Mouse (Mus musculus) thymus, postnatal 25 days (tissue): ENCODE measurements around the gene Tnni2.

Experiments used
- DNase-seq: peaks from one replicate; pipeline ENCODE4 v3.0.0; 2022

Gene Tnni2

DNA sequence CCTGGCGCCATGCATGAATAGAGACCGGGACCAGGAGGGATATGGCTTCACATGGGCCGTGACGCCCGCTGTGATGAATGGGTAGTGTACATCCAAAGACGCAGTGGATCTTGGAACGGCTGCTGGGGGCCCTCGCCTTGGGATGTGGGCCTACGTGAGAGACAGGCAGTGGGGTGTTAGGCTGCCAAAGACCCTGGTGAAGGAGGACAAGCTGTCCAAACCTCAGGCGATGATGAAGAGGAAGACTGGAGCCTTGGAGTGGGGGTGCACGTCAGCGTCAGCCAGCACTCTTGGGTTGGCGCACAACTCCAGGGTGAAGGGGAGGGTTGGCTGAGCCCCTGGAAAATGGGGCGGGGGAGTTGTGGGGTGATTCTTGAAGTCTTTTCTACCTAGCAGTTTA lies 10.5 kb upstream of the Tnni2 start:
- DNase-seq: no peak

DNA sequence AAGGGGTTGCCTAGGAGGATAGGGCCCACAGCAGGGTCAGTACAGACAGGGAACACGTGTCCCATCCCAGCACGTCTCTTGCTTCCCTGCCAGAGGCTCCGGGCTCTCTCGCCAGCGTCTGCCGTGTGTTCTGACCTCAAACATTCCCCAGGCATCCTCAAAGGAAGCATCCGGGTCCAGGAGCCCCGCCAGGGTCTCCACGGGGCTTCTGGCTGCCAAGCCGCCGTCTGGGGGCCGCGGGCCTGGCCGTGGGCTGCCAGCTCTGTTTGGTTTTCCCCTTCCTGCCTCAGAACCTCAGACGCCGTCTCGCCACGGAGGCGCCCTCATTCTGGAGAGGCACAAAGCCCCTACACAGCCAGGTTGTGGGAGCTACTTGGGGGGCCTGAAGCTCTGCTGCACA lies 8.0 kb upstream of the Tnni2 start:
- no peak for DNase-seq

DNA sequence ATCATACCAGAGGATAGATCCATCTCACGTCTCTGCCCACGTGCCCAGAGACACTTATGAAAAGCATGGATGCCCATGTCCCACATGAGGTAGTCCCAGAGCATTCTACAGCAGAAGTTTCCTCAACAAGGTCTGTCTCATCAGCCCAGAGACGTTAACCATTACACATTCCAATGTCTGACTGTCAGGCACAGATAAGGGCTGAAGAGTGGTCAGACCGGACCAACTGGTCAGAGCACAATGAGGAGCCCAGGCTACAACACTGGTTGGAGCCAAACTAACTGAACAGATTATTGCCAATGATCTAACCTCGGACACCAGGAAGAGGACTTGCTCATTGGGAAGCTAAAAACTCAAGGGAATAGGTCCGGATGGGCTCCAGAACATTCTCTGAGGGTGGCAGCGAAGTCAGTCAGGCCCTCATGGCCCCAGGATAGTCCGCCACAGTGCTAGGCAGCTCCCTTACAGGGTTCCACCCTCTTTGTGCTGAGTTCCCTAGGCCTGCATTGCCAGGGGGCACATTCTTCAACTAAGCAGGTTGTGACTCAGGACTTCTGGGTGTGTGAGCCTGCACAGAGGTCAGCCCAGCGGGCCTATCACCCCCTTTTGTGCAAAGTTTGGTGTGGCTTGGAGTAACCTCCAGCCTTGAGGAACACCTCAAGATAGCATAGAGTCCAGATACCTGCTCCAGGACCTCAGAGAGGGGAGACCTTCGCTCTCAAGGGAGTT lies 7.3 kb upstream of the Tnni2 start, which contains the start of gene Syt8:
Gene Syt8 (plus strand): TSS at position 714 of the 729 bp plus-strand sequence.
- no peak for DNase-seq

DNA sequence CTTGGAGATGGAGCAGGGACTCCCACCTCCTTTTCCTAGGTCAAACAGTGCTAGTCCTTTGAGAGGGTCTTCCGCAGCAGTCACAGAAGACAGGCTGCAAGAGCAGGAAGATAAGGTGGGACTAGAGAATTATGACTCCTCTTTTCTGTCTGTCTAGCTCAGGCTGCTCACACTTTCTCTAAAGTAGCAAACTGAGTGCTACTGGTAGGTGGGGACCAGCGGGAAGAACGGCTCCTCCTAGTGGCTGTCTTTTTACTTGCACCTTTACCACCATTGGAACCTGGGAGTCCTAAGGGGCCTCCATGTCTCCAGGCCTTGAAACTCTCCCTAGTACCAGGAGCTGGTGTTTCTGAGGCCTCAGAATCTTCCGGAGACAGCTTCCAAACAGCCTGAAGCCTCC lies 6.1 kb upstream of the Tnni2 start:
- peak; percentile 75 for DNase-seq

DNA sequence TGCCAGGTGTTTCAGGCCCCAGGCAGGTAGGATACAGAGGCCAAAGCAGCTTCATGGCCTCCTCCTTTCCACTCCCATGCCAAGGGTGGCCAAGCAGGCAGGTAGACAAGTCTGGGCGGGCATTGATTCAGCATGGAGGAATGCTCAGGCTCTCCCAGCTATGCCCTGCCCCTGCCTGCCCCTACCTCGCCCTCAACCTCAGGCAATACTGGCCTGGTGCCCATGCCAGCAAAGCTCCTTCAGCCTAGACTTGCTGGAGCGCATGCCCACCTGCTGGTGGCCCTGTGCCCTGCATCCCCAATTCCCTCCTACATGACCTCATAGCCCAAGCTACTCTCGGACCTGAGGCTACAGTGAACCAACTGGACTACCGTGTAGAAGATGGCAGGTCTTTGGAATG lies 4.3 kb upstream of the Tnni2 start:
- DNase-seq: no peak

DNA sequence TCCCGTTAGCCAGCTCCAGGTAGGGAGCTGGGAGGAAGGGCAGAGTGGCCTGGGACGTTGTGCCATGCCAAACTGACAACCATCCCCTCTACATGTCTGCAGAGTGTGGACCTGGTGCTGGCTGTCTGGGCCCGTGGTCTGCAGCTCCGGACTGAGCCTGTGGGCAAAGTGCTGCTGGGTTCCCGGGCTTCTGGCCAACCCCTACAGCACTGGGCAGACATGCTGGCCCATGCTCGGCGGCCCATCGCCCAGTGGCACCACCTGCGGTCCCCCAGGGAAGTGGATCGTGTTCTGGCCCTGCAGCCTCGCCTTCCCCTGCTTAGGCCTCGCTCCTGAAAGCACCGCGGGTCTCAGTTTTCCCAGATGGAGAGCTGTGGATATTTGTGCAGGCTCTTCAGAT lies 1.6 kb upstream of the Tnni2 start:
- no peak for DNase-seq

DNA sequence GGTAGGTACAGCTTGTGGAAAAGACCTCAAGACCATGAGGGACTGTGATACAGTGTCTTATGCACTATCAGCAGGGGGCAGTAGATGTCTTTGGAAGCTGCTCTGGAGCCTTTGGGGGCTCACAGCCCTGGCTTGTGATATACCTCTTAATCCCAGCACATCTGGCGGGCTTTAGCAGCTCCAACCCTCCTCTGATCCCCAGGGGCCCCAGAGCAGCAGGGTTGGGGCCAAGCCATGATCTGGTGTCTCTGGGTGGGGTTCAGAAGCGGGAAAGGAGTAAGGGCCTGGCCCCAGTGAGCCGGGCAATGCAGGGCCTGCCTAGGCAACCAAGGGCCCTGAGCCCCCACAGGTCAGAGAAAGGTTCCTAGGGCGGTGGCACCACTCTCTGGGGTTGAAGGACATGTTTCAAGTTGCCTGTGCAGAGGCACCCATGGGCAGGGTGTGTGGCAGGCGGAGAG lies 922 bp upstream of the Tnni2 start:
- DNase-seq: peak; percentile 78

DNA sequence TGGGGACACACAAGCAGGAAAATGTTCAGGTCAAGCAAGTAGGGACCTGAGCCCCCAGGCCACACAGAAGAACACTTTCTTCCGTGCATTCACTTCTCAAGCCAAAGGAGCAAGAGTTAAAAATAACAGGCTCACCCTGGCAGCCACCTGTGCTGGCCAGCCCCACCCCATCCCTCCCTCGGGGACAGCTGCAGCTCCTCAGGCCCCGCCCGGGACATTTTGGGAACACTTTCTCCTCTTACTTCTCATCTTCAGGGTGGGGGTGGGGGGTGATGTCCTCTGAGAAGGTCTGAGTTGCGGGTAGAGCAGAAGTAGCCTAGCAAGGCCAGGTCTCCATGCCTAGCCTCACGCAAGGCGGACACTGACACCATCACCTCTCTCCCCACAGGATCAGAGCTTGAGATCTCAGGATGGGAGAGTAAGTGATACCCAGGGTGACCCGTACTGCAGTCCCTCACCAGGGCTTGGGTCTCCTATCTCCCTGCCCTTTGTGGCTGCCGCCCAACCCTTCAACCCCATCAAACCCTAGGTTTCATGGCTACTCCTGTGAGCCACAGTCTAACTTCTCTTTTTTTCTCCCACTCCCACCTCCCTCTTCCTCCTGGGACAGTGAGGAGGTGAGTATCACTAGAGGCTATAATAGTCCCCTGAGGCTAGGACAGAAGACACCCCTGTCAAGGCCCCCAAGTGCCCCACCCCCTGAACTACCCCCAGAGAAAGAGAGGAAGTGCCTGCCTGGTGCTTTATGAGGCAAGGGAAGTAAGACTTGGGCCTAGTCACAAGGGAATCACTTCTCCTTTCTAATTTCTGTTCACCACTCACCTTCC lies 686 bp downstream of the Tnni2 start:
- no peak for DNase-seq

DNA sequence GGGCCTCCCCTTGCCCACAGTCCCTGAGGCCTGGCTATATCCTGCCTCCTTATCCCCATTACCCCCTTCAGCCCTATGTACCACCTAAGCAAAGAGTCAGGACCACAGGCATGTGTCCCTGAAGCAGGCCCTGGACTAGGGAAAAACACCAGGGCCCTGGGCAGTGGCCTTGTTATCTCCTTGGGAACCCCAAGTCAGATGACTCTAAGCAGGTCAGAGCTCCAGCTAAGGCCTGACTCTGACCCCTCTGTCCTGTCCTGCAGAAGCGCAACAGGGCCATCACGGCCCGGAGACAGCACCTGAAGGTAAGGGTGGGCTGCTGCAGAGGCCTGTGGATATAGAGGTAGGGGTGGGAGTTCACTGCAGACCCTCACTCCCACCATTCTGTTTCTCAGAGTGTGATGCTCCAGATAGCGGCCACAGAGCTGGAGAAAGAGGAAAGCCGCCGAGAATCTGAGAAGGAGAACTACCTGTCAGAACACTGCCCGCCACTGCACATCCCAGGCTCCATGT lies 1.4 kb downstream of the Tnni2 start:
- DNase-seq: no peak

DNA sequence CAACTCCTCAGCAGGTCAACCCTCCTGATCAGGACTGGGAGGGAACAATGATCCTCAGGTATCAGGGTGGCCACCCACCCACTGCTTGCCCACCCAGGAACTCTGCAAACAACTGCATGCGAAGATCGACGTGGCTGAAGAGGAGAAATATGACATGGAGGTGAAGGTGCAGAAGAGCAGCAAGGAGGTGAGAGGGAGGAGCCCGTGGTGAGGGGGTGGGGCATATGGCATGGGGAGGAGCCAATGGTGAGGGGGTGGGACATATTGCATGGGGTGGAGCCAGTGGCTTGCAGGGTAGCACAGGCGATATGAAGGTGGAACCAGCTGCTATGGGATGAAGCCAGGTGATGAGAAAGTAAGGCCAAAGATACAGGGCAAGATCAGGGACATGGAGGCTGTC lies 1.9 kb downstream of the Tnni2 start:
- DNase-seq: no peak

DNA sequence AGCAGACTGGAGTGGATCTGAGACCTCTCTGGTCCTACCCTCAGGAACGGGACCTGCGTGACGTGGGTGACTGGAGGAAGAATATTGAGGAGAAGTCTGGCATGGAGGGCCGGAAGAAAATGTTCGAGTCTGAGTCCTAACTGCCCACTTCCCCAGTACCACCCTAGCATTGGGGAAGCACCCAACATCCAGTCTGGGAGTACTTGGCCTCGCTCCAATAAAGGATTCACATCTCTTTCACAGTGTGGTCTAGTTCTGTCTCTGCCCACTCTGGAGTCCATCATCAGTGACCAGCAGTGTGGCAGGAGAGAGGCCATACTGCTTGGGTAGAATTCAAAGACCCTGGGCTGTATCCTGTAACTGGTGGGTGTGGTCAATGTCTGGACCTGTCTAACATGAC lies 2.6 kb downstream of the Tnni2 start:
- DNase-seq: no peak

DNA sequence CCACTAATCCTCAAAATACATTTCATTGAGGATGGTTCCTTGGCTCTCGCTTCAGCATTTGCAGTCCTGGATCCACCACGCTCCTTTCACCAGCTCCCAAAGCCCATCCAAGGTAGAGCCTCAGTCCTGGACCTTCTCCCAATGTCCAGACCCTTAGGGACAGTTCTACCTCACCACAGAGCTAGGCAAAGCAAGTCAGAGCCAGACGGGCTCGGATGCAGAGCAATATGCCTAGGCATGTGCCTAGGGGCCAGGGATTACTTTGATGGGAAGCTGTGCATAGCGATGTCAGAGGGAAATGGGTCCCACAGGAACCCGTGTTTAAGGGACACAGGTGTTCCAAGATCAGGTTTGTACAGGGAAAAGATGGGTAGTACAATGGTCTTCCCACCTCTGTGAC lies 3.7 kb downstream of the Tnni2 start:
- no peak for DNase-seq

DNA sequence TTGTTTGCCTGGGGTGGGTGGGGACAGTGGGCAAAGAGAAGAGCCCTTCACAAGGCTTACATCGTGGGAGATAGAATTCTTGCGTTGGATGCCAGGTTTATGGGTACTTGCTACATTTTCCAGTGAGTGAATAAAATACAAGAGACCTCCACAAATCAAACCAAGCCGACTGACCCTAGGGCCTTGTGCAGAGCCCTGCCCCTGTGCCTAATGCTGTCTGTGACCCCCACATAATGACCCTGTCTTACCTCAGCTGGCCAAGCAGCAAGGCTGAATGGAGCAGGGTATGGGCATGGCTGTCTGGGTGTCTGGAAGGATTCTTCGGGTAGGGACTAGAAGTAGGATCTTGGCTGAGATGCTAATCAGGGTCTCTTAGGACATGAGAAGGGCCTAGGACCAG lies 4.7 kb downstream of the Tnni2 start:
- no peak for DNase-seq

DNA sequence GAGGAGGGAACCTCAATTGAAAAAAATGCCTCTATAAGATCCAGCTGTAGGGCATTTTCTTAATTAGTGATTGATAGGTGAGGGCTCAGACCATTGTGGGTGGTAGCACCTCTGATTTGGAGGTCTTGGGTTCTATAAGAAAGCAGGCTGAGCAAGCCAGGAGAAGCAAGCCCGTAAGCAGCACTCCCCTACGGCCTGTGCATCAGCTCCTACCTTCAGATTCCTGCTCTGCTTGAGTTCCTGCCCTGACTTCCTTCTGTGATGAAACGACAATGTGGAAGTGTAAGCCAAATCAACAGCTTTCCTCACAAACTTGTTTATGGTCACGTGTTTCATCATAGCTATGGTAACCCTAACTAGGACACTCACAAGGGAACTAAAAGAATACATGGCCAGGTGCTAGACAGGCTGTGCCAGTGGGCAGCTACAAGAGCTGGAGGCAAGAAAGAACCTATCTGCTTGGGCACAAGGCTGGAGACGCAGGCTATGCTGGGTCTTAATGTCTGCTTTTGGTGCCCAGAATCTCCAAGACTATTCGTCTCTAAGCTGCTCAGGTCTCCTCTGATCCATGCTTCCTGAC lies 7.5 kb downstream of the Tnni2 start:
- no peak for DNase-seq

DNA sequence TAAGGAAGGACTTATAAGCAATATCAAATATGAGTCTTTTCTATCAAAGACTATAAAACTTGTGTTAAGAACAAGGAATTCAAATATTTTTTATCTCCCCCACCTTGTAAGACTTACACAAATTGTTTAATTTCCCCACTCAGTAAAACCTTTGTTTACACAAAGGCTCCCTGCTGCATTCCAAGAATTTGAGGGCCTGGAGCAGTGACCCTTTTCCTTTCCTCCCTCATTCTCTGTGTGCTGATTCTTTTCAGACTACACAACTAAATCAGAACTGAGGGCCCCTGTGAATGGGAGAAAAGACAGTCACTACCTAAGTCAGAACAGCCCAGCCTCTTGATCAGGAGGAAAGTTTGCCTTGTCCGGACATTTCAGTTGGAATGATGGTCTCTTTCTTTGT lies 13.1 kb downstream of the Tnni2 start:
- no peak for DNase-seq

DNA sequence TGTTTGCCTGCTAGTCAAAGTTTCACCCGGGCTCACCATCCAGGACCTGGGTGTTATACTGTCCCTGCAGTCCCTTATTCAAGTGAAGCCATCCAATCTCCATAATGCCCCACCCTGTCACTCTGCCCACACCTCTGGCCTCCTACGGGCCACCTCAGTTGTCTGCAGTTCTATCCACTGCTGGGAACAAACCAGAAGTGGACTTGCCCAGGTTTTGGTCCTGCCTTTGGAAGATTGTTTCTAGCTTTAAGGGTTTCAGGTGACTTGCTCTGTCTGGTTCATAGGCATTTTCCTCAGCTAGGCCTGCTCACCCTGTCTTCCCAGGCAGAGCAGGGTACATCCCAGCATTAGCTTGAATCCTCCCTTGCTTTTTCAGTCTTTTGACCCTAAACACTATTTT lies 13.6 kb downstream of the Tnni2 start:
- no peak for DNase-seq

DNA sequence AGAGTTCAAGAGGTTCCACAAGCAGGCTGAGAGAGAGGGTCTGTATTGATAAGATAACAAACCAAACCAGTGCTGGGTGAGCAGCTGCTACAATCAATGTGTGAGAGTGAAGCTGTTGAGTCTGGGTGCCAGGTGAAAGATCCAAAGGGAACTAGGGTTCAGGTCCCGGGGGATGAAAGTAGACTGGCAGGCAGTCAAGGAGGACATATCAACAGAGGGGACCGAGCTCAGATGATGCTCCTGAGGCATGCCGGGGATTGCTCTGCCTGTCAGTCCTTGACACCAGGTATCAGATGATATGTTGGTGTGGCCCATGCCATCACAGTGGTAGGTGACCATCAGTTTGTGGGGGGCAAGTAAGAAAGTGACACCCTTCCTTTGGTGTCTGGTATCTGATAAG lies 15.2 kb downstream of the Tnni2 start:
- peak; percentile 35 for DNase-seq

DNA sequence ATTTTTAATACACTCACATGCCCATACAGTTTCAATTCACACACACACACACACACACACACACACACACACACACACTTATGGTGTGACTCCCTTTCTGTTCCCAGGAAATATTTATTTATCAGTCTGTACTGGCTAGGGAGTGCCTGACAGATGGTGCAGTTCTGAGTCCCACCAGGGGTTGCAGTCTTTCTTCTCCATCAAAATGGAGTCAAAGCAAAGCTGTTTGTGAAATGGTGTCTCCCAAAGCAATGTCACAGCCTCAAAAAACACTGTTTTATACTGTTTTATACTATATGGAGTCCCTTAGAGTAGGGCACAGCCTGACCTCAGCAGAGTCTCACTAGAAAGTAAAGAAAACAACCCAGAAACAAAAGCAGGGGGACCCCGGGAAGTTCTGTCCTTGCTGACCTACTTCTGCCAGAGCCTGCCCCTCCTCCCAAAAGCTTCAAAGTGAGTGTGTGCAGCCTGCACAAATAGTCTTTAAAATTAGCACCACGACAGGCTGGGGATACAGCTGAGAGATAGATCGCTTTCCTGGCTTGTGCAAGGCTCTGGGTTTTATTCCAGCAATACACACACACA lies 15.7 kb downstream of the Tnni2 start:
- DNase-seq: peak; percentile 78

DNA sequence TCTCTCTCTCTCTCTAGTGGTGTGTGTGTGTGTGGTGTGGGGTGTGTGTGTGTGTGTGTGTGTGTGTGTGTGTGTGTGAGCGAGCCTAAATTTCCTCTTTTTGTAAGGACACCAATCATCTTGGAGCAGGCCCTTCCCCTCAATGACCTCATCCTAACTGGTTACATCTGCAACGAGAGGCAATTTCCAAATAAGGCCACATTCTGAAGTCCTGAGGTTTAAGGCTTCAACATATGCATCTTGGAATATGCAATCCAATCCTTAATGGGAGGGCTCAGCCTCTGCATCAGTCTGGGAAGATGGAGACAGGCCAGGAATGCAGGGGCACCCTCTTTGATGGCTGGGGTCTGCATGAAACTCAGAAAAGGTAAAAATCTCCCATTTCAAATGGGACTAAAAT lies 16.4 kb downstream of the Tnni2 start:
- no peak for DNase-seq

DNA sequence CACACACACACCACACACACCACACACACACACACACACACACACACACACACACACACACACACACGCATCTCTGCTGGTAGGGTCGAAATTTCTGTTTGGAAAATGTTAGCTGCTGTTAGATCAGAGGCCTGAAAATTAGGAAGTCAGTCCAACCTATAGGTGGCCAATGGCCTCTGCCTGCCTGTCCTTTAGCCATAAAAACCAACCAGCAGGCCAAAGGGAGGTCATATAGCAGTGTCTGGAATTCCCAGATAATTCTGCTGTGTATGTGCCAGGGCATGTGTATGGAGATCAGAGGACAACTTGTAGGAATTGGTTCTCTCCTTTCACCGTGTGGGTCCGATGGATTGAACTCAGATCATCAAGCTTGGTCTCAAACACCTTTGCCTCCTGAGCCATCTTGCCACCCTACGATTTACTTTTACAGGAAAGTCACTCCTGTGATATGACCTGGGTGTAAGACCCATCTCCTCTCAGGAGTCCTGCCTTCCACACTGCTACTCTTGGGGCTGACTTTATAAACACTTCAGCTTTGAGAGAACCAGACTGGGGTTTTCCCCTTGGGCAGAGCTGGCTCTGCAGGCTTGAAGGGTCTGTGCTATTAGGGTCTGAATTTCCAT lies 17.2 kb downstream of the Tnni2 start:
- DNase-seq: no peak

DNA sequence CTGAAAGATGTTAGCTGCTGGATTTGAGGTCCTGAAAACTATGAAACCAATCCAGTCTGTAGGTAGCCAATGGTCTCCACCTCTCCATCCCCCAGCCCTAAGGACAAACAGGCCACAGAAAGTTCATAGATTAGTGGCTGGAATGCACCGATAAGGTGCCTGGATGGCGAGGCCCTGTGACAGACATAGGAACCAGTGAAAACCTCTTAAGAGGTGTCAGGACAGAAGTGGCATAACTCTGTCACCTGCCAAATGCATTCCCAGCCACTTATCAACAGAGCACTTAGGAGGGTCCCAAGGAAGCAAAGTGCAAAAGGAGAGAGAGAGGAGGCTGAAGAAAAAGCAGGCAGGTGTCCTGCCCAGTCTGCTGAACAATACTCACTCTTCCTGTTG lies 17.7 kb downstream of the Tnni2 start:
- no peak for DNase-seq

DNA sequence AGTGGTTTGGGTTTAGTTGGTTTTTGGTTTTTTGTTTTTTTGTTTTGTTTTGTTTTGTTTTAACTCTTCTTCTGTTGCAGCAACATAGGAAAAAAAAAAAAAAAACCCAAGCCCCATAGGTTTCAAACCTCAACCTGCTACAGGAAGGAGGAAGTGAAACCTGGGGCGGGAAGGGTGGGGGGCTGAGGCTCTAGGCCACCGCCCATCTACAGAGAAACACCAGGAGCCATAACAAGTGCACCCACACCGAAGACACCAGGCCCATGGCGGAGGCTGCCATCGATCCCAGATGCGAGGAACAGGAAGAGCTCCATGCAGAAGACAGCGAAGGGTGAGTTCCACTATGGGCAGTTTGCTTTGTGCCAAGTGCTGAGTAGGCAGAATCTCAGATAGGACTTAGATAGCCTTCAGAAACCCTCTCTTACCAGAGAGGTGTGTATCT lies 19.0 kb downstream of the Tnni2 start, which contains the start of gene Lsp1:
Gene Lsp1 (plus strand): TSS at position 174 of the 442 bp plus-strand sequence.
- DNase-seq: peak; percentile 60

DNA sequence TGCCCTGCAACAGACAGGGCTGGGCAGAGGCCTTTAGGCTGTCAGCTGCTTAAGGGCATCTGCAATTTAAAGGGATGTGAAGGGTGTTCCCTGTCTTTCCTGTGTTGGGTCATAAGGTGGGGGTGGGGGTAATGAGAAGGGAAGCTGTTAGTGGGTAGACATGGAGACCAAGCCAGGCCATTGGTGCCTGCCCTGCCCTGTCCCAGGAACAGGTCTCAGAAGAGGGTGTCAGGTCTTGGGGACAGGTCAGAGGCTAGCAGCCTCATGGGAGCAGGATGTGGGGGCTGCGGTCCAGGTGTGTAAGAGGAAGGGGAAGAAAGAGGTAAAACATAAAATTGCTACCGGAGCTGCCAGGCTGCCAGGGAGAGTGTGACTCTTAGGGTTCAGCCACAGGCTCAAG lies 19.8 kb downstream of the Tnni2 start:
- peak; percentile 62 for DNase-seq
